Mouse (Mus musculus) bone marrow macrophage, adult 2 months (primary cell): ENCODE data around the gene Abce1. TPM values are rescaled to one million over a fixed set of nuclear protein-coding genes. Genes with fewer than 3 reads are reported as not detected.
"Not testable (repeated sequence)": the region's sequence is repeated elsewhere in the genome, so short reads cannot be mapped to it uniquely, and the experiment has no call there.

Experiments used
- H3K27ac ChIP-seq: 2 replicates; pipeline ENCODE4 v1.5.1; 2012; ENCODE audit warnings: low read depth, low read length; ENCODE audit not compliant: insufficient read depth
- H3K4me1 ChIP-seq: 2 replicates; pipeline ENCODE4 v1.6.1; 2012; ENCODE audit warnings: low read length; ENCODE audit not compliant: control insufficient read depth, insufficient read depth
- H3K4me3 ChIP-seq: 2 replicates; pipeline ENCODE4 v1.5.1; 2012; ENCODE audit warnings: mild to moderate bottlenecking, low read length, moderate library complexity; ENCODE audit not compliant: insufficient read depth
- CTCF ChIP-seq: IDR thresholded peaks from 2 replicates; pipeline ENCODE4 v1.5.1; 2012; ENCODE audit warnings: low read depth, mild to moderate bottlenecking, low read length, moderate library complexity
- POLR2A ChIP-seq: IDR thresholded peaks from 2 replicates; pipeline ENCODE4 v1.6.1; 2012; ENCODE audit warnings: mild to moderate bottlenecking, low read depth, low read length, borderline replicate concordance
- polyA plus RNA-seq: library from polyadenylated mRNA; stranded (reverse); fragments of >200 nt; gene quantifications from 2 replicates; pipeline ENCODE4 v1.2.4, GENCODE M21; 2012; ENCODE audit not compliant: missing spikeins, insufficient read depth, insufficient read length

Gene Abce1
- polyA plus RNA-seq, 1 experiment: 32.5 TPM

- H3K4me1 ChIP-seq: peaks cover 2% of the 10 kb centered on the region; the same call in 1 of the 2 replicates
- H3K4me3 ChIP-seq: no peak overlapping the region
- no peak overlapping the region for H3K27ac ChIP-seq
- TF ChIP-seq POLR2A (no peak), CTCF (no peak)
Measured at GRCm38 (mm10) chr8:79706687-79707086, 4.9 kb downstream of the Abce1 start.

DNA sequence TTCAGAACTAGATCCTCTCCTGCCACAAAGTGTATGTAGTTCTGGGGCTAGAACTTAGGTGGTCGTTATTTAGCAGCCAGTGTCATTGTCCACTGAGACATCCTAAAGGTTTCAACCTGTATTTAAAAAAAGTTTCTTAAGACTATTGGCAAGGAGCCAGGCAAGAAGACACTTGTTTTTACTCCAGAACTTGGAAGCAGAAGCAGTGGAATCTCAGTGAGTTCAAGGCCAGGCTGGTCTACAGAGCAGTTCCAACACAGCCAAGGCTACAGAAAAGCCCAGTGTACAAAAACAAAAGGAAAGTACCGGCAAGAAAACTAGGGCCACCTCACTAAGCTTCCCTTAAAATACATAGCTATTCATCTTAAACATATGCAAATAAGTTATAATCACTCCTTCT lies 19.0 kb downstream of the Abce1 start:
- no peak overlapping the region for H3K4me3 ChIP-seq
- no peaks in the 10 kb centered on the region for H3K4me1 ChIP-seq
- TF ChIP-seq POLR2A (no peak), CTCF (no peak)
- no peak overlapping the region for H3K27ac ChIP-seq

DNA sequence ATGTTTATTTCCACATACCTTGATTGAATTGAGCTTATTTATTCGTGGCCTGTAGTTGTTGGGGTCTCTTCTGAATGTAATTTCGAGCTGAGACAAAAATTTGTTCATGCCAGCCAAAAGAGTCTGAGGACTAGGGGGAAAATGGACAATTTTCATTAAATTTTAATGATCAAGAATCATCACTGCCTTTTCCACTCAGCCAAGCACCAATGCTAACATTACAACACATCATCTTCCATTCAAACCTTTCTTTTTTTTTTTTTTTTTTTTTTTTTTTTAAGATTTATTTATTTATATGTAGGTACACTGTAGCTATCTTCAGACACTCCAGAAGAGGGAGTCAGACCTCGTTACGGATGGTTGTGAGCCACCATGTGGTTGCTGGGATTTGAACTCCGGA lies 25.6 kb downstream of the Abce1 start:
- not testable (repeated sequence) for H3K4me1 ChIP-seq, H3K27ac ChIP-seq, H3K4me3 ChIP-seq

DNA sequence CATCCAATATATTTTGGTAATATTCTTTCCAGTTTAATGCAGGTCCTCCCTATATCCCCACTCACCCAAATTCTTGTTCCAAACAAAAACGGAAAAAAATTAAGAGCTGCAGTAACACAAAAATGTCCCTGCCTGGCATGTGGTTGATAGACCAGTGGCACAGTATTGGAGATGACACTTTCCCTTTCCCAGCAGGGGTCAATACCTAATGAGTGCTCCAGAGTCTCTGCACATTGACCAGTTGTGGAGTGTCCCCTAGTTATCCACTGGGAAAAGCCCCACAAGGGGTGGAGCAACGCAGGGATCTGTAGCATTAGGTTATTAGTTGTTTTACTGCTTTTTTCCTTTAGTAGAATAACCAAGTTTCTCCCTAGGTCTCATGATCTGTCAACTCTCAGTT lies 30.6 kb downstream of the Abce1 start:
- H3K27ac ChIP-seq: 0 out of 2 replicates have a peak overlapping the region, but pooled peaks have one; percentile 4
- TF ChIP-seq CTCF: no peak
- TF ChIP-seq POLR2A: no peak
- H3K4me1 ChIP-seq: peaks cover 9% of the 10 kb centered on the region
- H3K4me3 ChIP-seq: peak overlapping the region; percentile 73

GRCm38 (mm10) chr8:79680555-79680954 lies 31.0 kb downstream of the Abce1 start:
- peak overlapping the region; percentile 73 for H3K4me3 ChIP-seq
- peaks cover 9% of the 10 kb centered on the region for H3K4me1 ChIP-seq
- H3K27ac ChIP-seq: peak overlapping the region; percentile 49
- TF ChIP-seq POLR2A (no peak), CTCF (no peak)

DNA sequence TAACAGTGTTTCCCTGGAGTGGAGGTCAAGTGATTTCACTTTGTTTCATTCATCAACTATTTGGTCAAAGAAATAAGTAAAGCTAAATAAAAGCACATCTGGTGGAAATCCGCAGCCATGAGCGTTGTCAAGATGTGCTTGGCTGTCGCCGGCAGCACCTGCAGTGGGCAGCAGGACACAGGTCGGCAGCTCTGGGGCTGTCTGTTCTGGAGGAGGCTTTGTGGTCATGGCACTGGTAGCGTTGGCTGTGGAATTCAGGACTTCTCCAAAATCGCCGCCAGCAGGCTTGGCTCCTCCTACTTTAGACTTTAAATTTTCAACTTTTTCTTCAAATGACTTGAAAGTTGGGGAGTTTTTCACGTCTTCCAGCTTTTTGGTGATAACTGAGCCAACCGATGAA lies 31.5 kb downstream of the Abce1 start:
- H3K4me1 ChIP-seq: not testable (repeated sequence)
- peak overlapping the region; percentile 73 for H3K4me3 ChIP-seq
- H3K27ac ChIP-seq: peak overlapping the region; percentile 49

- no peak for TF ChIP-seq POLR2A
- no peak for TF ChIP-seq CTCF
- Histone ChIP-seq H3K27ac (peak overlapping the region; percentile 43), H3K4me3 (peak overlapping the region; percentile 1), H3K4me1 (peaks cover 9% of the 10 kb centered on the region)
Measured at GRCm38 (mm10) chr8:79679005-79679404, 32.5 kb downstream of the Abce1 start.

- Histone ChIP-seq H3K4me1 (peaks cover 9% of the 10 kb centered on the region), H3K27ac (no peak overlapping the region), H3K4me3 (no peak overlapping the region)
- TF ChIP-seq POLR2A: no peak
- TF ChIP-seq CTCF: no peak
Measured at GRCm38 (mm10) chr8:79676461-79676860, 35.1 kb downstream of the Abce1 start.

DNA sequence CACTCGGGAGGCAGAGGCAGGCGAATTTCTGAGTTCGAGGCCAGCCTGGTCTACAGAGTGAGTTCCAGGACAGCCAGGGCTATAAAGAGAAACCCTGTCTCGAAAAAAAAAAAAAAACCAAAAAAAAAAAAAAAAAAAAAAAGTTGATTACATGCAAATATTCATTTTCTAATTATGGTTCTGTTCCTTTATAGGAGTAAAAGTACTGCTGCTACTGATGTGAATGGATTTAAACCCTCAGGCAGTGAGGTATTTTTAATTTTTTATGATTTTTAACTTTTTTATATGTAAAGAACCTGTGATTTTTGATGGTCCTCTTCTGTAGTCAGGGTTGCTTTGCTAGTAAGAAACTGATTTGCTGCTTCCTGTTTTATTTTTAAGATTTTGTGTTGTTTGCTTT lies 52.8 kb downstream of the Abce1 start:
- H3K27ac ChIP-seq: not testable (repeated sequence)

DNA sequence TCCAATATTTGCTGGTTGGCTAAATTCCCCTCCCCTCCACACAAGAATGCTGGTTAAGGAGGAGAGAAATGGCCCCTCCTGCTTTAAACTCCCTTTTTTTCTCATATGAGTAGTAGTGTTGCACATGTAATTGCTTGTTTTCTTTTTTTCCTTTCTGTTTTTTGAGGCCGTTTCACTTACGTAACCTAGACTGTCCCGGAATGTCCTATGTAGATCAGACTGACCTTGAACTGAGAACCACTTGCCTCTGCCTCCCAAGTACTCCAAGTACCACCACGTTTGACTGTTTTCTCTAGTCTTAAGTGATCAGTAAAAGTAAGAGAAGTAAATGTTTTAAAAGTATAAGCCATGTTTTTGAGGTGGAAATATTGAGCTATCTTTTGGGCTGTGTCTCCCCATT lies 57.8 kb downstream of the Abce1 start:
- TF ChIP-seq POLR2A (no peak), CTCF (no peak)
- H3K4me1 ChIP-seq: no peaks in the 10 kb centered on the region
- no peak overlapping the region for H3K4me3 ChIP-seq
- H3K27ac ChIP-seq: no peak overlapping the region

More for the DNA sequence above, 52.8 kb downstream of the Abce1 start:
- H3K4me1 ChIP-seq, H3K4me3 ChIP-seq: not testable (repeated sequence)

GRCm38 (mm10) chr8:79650158-79650814 lies 61.3 kb downstream of the Abce1 start:
- no peak overlapping the region for H3K4me3 ChIP-seq
- 0 out of 2 replicates have a peak, but pooled peaks cover 2% of the 10 kb centered on the region for H3K4me1 ChIP-seq
- TF ChIP-seq CTCF: no peak
- TF ChIP-seq POLR2A: no peak
- H3K27ac ChIP-seq: no peak overlapping the region
